Mouse (Mus musculus): ENCODE measurements at regions not wholly inside any gene's neighbourhood (a gene's known extent, or its start where the extent isn't known, plus 50 kb on each side); places are given as distances from the start of the nearest gene placed in this dataset.

DNA sequence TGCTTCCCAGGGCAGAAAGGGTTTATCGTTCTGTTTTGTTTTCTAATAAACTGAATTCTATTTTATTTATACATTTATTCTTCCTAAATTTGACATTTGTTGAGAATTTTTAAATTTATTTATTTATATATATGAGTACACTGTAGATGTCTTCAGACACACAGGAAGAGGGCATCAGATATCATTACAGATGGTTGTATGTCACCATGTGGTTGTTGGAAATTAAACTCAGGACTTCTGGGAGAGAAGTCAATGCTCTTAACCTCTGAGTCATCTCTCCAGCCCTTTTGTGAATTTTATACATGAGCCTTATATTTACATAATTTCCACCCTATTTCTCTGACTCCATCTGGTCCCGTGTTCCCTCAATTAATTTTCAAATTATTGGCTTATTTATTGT is 147.2 kb upstream of the Cblb start:
- in situ Hi-C loops (cut with MboI; ENCODE audit: unreplicated experiment in 2 of 2), result no loop called here

DNA sequence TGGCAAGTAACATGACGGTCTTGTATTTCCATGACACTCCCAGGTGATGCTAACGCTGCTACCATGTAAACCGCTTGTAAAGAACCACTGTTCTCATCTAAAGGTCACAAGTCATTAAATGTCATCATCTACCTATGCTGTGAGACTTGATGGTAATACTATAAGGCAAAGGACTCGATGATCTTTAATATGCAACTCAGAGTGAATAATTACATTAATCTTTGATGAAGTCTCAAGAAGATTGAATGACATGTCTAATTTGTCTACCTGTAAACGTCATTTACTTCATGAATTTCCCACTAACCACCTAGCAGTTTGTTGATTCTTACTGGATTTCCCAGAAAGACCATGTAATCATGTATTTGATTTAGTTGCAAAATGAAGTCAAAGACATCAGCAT is 143.5 kb upstream of the Cblb start:
- in situ Hi-C loops (cut with MboI; ENCODE audit: unreplicated experiment in 2 of 2), result no loop called here

DNA sequence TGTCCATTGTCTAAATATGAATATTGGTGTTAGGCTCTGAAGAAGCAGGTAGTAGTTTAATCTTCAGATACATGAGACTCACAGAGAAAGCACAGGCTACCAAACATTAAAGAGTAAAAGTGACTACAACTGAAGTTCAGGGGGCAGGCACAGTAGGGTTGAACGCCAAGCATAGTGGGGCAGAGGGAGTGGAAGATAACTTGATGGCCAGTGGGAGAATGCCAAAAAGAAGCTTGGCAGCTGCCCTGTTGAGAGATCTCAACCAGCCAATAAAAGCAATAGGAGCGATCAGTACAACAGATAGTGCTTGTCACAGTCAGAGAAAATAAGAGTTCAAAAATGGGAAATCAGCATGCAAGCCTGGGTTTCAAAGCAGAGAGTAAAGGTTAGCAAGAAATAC is 125.4 kb upstream of the Cblb start:
- in situ Hi-C loops (cut with MboI; ENCODE audit: unreplicated experiment in 2 of 2), result no loop called here

DNA sequence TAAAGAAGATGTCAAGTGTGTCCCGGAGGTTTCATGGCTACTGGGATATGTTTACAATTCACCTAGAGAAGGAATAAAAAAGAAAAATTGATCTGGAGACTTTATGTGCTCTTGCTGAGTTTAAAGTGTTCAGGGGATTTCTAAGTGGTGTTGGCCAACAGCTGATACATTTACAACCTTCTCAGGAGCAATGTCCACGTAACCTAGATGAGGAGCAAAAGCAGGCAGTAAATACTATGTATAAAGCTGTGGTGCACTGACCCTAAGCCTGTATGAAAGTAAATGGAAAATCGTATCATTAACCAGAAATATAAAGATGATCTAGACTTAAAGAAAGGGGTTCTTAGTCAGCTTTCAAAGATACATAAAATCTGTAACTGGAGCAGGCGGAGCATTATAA is 124.3 kb upstream of the Cblb start:
- in situ Hi-C loops (cut with MboI; ENCODE audit: unreplicated experiment in 2 of 2), result no loop called here

DNA sequence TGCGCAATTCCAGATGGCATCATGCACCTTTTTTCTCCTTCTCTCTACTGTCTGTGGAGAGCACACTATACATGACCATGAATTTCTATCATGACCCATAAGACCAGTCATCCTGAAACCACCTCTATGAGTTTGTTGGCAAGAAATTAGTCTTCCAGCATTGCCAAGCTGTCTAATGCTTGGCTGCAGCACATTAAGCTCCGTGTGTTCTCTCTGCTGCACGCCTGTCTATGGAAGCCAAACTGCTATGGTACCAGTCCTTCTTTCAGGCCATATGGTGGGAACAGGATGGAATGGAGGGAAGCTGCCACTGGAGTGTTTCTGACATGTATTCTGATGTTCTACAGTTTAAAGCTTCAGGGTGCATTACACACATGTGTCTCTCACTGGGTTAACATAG is 121.0 kb upstream of the Cblb start:
- in situ Hi-C loops (cut with MboI; ENCODE audit: unreplicated experiment in 2 of 2), result no loop called here

DNA sequence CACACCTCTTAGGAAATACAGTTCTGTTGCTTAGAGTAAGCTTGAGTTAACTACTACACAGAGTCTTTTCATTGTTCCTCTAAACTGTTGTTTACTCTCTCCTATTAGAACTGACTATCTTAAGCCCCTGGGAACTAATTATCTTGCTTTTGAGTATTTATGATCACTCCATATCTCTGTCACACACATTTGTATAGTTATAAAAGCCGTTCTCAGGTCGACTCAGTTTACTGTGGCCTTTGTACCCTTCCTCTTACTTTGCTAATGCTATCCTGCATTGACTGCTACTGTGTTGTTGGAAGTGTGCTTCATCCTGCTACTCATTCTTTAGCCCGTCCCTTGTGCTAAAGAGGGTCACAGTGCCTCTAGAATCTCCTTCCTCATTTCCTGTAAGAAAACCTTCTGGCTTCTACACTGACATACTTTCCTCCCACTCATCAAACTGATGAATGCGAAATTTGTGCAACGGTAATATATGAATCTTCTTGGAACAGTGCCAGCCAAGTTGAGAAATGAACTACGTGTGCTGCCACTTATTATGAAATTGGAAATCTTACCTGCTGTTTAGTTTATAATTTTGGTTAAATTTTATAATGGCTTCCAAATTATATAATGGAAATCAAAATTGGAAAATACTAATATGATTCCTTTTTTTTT is 119.8 kb upstream of the Cblb start:
- in situ Hi-C loops (cut with MboI; ENCODE audit: unreplicated experiment in 2 of 2), result no loop called here

DNA sequence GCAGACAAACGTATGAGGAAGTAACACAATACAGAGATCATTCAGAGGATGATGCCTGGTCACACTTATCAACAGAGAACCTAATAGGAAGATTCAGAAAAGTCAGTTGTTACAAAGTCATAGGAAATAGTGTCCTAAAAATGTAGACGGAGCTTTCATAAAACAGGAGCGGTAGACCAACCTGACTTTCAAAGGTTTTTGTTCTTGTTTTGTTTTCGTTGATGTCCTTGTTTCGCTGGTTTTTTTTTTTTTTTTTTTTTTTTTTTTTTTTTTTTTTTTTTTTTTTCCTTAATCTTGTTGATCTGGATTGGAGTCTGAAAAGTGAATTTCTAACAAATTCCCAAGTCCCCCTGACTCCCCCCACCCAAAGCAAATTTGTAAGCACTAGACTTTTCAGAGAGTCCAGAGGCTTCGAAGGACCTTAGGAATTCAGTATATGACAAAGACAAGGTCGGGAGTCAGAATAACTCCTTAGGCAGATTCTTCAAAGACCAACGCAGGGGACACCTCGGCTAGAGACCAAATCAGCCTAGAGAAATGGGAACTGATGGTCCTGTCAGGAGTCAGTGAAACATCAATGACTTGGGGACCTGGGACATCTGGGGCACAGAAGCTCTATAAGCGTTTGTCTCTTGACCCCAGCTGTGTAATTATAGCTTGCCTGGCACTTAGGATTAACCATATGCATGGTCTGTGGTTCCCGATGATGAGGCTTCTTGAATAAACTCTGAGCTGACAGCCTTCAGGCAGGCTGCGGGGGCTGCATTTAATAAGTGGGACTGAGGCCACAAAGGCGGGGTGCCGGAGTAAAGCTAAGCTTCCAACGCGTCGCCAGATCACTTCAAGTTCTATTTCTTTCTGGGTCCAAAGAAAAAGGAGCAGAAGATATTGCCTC is 115.7 kb upstream of the Cblb start:
- in situ Hi-C loops (cut with MboI; ENCODE audit: unreplicated experiment in 2 of 2), result no loop called here

DNA sequence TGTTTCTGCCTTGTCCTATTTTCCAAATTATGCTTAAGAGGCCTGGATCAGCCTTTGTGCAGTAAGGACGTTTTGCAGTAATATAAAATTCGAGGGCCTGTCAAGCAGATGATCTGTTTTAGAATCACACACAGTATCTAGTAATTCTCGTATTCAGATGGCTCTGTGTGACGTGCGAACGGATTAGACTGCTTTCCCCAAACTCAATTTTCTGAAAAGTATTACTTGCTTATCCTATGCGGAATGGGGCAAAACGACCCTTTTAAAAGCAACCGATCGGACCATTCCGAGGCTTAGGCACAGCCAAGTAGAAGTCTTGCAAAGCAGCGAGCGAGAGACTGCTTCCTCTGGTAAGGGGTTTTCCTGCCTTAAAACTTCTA is 115.1 kb upstream of the Cblb start:
- in situ Hi-C loops (cut with MboI; ENCODE audit: unreplicated experiment in 2 of 2), result no loop called here

DNA sequence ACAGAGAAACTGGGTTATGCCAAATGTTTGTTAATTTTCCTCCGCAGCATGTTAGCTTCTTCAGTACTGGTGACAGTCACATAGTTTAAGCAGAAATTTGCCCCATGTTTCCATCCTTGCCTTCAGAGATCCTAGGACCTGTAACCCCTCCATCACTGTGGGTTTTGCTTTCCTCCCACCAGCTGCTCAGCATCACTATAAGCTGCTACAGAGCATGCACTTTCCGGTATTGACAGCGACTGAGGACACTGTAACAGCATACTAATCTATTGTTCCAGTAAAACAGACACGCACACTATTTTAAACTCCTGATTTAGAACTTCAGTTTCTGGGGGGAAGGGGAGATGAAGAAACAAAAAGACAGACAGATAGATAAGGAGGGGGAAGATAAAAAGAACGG is 114.7 kb upstream of the Cblb start:
- in situ Hi-C loops (cut with MboI; ENCODE audit: unreplicated experiment in 2 of 2), result no loop called here

DNA sequence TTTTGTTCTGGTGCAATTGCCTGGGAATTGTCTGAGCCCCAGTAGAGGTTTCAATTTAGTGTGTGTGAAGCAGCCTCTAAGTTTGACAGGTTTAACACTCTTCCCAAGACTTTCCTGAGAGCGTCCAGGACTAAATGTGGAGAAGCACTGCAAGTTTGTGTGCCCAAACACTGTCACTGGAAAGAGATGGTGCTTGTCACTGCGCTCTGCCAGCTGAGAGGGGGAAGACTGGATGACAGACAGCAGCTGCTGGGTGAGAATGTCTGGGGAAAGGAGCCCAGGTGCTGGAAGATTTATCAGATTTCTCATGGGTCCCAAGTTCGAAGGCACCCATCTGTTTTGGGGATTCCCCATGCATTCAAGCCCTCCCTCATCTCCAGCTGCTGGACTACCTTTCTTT is 114.2 kb upstream of the Cblb start:
- in situ Hi-C loops (cut with MboI; ENCODE audit: unreplicated experiment in 2 of 2), result no loop called here

DNA sequence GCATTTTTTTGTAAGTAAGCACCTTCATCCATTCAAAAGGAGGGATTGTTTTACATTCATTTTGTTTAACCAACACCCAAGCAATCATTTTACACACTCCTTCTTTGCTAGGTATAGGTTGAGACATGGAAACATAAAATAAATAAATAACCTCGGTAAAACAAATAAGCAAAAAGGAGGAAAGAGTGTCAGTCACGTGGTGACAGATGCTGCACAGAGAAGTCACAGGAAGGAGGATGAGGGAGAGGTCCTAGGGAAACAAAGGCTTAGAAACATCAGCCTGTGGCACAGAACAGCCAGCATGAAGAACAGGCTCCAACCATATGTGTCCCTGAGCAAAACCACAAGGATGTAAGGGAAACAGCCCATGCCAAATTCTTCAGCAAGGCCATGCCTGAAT is 113.5 kb upstream of the Cblb start:
- in situ Hi-C loops (cut with MboI; ENCODE audit: unreplicated experiment in 2 of 2), result no loop called here

DNA sequence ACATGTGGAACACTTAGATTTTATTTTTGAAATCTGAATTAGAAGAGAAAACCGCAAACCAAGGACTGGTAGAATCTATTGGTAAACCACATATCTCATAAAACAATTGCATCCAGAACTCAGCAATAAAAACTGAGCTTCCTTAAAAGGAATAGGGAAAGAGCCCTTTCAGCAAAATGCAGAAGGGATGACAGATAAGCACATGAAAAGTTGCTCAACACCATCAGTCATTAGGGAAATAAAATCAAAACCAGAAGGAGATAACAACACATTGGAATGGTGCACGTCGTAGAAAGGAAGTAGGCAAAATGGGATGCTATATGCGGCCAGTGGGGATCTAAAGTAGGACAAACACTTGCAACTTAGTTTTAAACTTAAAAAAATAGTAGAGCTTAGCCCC is 110.0 kb upstream of the Cblb start:
- in situ Hi-C loops (cut with MboI; ENCODE audit: unreplicated experiment in 2 of 2), result no loop called here

DNA sequence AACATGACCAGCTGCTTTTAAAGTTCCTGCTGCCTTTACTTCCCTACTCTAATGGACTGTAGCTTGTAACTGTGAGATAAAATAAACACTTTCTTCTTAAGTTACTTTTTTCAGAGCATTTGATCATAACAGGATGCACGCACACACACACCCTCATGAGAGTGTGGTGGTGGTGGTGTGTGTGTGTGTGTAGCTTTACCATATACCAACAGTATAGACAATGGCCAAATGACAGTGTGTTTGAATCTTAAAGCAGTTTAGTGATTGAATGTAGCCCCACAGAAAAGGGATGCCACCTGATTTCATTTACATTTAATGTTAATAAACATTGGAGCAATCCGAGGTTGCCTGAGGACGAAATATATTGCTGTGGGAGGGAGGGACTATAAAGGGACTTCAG is 108.4 kb upstream of the Cblb start:
- in situ Hi-C loops (cut with MboI; ENCODE audit: unreplicated experiment in 2 of 2), result no loop called here

DNA sequence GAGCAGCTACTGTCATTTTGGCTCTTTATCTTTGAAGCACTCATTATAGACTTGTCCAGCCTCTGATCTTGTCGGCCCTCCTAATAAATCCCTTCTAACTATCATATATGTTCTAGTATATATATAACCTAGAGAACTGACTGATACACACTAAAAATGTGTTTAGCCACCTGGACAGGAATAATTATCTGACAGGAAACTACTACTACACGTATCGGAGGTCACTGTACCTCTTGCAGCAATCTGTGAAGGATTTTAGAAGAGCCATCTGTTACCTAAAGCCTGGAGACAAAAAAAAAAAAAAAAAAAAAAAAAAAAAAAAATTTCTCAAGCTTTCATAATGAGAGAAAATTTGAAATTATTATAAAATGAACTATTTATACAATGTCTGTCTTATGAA is 105.4 kb upstream of the Cblb start:
- in situ Hi-C loops (cut with MboI; ENCODE audit: unreplicated experiment in 2 of 2), result no loop called here

DNA sequence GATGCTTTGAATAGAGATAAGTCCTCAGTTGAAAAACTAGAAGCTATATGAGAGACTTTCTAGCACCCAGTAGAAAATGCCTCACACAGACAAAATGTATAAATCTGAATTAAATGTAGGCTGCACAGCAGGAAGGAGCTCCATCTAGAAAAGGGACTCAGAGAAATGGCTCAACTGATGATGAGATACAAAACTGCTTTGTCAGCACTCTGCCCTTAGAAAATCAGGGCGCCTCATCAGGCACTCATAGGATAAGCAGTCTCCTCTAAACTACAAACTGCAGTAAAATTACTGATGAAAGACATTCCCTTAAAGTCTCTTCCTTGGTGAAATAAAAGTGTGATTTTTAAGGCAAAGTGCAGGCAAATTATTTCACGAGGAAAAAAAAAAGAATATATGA is 97.9 kb upstream of the Cblb start:
- in situ Hi-C loops (cut with MboI; ENCODE audit: unreplicated experiment in 2 of 2), result no loop called here

DNA sequence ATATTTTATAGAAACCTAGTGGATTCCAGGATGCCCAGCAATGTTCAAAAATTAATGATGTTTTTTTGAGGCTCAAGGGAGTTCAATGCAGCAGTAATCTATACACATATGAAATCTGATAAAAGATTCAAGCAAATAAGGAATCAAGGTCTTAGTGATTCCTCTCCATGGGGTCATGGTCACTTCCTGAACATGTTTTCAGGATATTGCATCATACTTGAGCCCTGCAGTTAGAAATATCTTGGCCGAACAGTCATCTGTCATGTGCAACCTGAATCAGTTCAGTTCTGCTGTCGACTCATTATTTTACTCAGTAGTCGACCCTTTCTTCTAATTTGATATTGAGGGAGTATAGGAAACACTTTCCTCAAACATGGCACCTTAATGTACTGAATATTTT is 97.1 kb upstream of the Cblb start:
- in situ Hi-C loops (cut with MboI; ENCODE audit: unreplicated experiment in 2 of 2), result no loop called here

DNA sequence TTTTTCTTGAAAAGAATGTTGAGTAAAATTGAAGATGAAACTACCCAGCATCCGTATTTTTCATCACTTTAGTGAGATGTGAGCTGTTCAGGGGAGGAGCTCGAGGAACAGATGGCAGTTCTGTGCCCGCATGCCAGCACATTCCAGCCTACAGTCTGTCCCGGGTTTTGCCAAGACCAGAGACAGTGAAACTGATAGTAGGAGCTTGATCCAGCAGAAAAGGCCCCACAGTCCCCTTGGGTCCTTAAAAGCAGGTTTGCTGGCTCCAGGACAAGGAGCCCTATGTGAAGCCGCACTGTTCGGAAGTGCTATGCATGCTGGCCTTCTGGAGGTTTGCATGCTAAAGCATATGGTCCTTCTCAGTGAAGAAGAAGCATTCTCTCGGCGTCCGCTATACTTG is 93.7 kb upstream of the Cblb start:
- in situ Hi-C loops (cut with MboI; ENCODE audit: unreplicated experiment in 2 of 2), result no loop called here

DNA sequence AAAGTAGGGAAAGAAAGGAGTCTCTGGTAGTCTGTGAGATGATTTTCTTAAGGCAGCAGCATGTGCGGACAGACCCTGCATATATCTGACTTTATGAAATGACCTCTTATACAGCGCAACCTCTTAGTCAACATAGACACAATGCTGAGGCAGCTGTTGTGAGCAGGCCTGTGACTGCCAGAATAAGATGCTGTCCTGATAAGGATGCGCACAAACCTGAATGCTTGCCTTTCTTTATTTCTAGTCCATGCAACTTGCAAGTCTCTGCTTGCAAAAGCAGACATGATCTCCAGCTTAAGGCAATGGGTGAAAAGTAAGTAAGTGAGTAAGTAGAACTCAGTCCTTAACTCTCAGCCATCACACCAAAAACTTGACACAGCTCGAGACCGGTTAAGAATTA is 92.0 kb upstream of the Cblb start:
- in situ Hi-C loops (cut with MboI; ENCODE audit: unreplicated experiment in 2 of 2), result no loop called here

DNA sequence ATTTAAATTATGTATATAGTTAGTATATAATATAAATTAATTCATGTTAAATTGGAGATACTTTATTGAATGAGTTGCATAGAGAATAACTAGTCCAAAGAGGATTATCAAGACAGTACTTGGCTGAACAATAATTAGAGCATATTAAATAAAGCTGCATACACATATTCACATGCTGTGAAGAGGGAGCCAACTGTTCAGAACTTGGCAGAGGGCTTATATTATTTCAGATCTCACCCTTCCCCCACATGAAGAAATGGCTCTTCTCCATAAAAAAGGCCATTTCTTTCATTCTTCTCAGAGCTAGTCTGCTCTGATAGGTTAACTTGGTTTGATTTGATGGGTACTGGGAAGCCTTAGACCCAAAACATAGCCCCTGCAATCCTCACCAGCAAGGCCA is 90.5 kb upstream of the Cblb start:
- in situ Hi-C loops (cut with MboI; ENCODE audit: unreplicated experiment in 2 of 2), result no loop called here

DNA sequence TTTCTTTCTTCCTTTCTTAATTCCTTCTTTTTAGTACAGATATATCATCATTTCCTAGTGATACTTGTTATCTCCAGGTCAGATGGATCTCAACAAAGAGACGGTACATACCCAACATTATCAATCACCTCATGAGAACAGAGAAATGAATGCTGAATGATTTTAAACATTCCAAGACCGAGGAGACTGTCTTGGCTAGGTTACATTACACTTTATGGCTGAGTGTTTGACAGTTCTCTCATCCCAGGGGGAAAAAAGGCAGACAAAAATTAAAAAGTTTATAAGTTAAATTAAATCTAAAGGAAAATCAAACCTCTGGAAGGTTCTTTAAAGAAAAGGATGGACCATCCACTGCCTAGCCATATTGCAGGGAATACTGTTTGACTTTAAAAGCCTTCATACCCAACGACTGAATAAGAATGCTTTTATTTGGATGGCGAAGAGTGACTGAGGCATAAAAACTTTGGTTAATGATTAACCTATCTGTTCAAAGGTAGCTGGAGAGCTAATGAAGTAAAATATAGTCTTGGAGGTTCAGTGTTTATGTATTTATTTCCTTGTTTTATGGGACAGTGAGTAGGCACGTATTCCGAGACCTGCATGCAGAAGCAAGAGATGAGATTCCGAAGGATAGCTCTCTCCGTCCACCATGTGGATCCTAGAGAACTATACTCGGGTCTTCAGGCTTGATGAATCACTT is 88.4 kb upstream of the Cblb start:
- in situ Hi-C loops (cut with MboI; ENCODE audit: unreplicated experiment in 2 of 2), result no loop called here

DNA sequence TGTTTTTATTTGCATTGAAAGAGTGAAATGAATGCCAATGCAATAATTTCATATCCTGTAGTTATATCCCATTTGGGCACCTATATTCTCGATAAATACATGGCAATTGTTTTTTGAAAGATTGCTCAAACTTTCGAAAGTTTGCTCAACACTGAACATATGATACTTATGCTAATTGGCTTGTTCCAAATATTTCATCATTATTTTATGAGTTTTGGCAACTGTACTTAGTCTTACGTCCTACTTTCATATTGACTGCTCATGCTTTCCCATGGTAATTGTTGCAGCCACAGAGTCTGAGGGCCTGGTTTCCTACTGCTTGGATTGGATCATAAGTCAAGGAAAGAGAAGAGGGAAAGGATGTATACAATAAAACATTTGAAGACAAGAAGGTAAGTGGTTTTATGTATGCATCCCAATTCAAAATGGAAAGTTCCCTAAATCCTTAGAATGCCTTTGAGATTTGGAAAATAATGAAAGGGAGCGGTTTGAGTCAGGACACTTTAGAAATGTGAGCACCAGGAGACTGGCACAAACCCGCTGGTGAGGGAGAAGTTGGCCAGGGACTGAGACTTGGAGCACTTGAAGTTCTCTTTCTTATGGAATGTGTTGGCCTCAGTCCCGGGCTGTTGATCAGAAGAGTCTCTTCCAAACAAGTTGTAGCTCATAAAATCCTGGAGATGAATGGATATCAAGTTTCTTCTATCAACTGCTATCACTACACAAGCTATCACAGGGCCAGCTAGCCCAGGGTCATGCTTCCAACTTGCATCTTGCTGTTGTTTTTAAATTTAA is 63.8 kb upstream of the Cblb start:
- in situ Hi-C loops (cut with MboI; ENCODE audit: unreplicated experiment in 2 of 2), result no loop called here

Measured in v-Abl transformed pro-B cells (cell line).